Mouse (Mus musculus) right cerebral cortex, postnatal 4 days (tissue): ENCODE measurements around the gene Vmn1r55.
A peak's percentile ranks its signal among the peaks of the same experiment; 100 is the strongest.
"Not testable (repeated sequence)": the region's sequence is repeated elsewhere in the genome, so short reads cannot be mapped to it uniquely, and the experiment has no call there.

Source experiments
- DNase-seq: peaks from one replicate; pipeline ENCODE4 v3.0.0-alpha.2; 2022

Vmn1r55 gene

GRCm38 (mm10) chr7:5080815-5081214 lies 68.7 kb downstream of the Vmn1r55 start:
- no peak for DNase-seq

DNA sequence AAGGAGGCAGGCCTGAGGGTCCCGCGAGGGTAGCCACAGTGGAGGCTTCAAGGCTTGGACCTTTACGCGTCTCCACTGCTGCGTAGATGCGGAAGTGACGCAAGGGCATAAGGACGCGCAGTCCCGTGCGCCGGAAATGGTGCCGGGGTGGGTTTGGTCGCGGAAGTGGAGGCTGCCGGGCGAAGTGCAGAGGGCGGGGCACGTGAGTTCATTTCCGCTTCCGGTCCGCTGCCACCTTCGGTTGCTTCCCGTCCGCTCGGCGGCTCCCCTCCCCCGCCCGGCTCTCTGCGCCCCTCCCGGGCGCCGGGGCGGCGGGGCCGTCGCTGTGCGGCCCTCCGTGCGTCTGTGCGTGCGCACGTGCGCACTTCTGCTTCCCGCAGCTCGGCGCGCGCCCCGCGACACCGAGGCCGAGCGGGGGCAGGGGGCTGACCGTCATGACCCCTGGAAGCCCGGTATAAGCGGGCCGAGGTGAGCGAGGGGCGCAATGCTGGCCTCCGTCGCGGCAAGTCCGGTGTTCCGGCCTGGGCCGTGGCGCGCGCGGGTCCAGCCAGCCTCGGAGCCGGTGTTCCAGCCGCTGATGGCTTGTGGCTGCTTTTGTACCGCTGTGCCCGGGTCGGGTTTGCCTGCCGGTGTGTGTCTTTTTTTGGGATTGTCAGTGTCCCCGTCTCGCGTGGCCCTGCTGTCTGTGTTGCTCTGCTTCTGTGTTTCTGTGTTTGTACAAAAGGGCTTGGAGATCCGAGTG lies 69.3 kb downstream of the Vmn1r55 start, which contains the start of gene Epn1:
Epn1 (plus strand) TSS at position 226 of the 742 bp plus-strand sequence.
- DNase-seq, result peak; percentile 97

- not testable (repeated sequence) for DNase-seq
These were observed 70.0 kb downstream of the Vmn1r55 start for GRCm38 (mm10) chr7:5079365-5080009.
